Comparison of ENCODE assay signal across 19 mouse cellular contexts in genomic region chr3:28372459-28372858, GRCm38 (mm10).
DNase-seq lines count a peak whose midpoint lies in the region; ATAC-seq and TF ChIP-seq lines count a peak whose summit lies in the region.
"Had no signal": no experiment of that assay in that cellular context is flagged by ENCODE, and none has a peak within 500 bp of the region (broad histone marks: within the 10 kb centered on the region; RNA-seq: fewer than 3 reads in every experiment).

No protein-coding gene starts in this region.

- peak overlapping the region; percentile 73 for H3K27ac ChIP-seq in heart, adult 2 months
- H3K27ac ChIP-seq in heart, embryonic 11.5 days (ENCODE audit: low read depth, low read length) = no peak overlapping the region
- H3K27ac ChIP-seq: heart, embryonic 10.5 days; hindbrain, embryonic 12.5 days; hindbrain, embryonic 15.5 days had no signal

- peaks cover 6% of the 10 kb centered on the region for H3K4me1 ChIP-seq in heart, adult 2 months (ENCODE audit: control insufficient read depth, insufficient read depth, low read length)
- no peaks in the 10 kb centered on the region for H3K4me1 ChIP-seq in heart, embryonic 11.5 days (ENCODE audit: control insufficient read depth, insufficient read depth, low read length)
- H3K4me1 ChIP-seq: heart, embryonic 10.5 days; hindbrain, embryonic 12.5 days; hindbrain, embryonic 15.5 days had no signal

- H3K4me2 ChIP-seq in heart, embryonic 11.5 days = no peak overlapping the region
- H3K4me2 ChIP-seq: hindbrain, embryonic 12.5 days; hindbrain, embryonic 15.5 days had no signal

- no peak for ATAC-seq in heart, embryonic 11.5 days (replicated peaks; ENCODE audit: insufficient number of reproducible peaks, low FRiP score, low TSS enrichment)
- ATAC-seq: forebrain, embryonic 14.5 days; forebrain, postnatal 0 days; intestine, postnatal 0 days; Patski had no signal

- no peak for TF ChIP-seq CTCF in heart, adult 2 months (IDR thresholded peaks at IDR 0.05)

- no peak overlapping the region for H3K9ac ChIP-seq in heart, adult 2 months (ENCODE audit: low read depth, low read length)
- H3K9ac ChIP-seq in heart, embryonic 11.5 days (ENCODE audit: low read depth, low read length) = no peak overlapping the region
- H3K9ac ChIP-seq: forebrain, postnatal 0 days; hindbrain, embryonic 12.5 days; hindbrain, embryonic 15.5 days had no signal

- DNase-seq in heart, adult 2 months = no peak
- DNase-seq in lung, postnatal 36 days = peak; percentile 51
- DNase-seq in lung, postnatal 14 days = no peak
- peak; percentile 60 for DNase-seq in brain, adult 2 months (ENCODE audit: low read depth, low spot score)
- DNase-seq in ovary, postnatal 10 days (ENCODE audit: low spot score) = no peak
- DNase-seq: adrenal gland, postnatal 14 days; cerebellum, adult 11-12 months; cerebellum, adult 9-10 months; cerebellum, postnatal 14 days; forebrain, postnatal 0 days; gastrocnemius, postnatal 25 days; heart, adult 18-20 months had no signal

- no peaks in the 10 kb centered on the region for H3K27me3 ChIP-seq in heart, adult 2 months (ENCODE audit: control insufficient read depth, insufficient read depth, low read length)
- no peaks in the 10 kb centered on the region for H3K27me3 ChIP-seq in heart, embryonic 11.5 days (ENCODE audit: control insufficient read depth, insufficient read depth, low read length)
- H3K27me3 ChIP-seq: hindbrain, embryonic 12.5 days; hindbrain, embryonic 15.5 days; Patski had no signal

- no peaks in the 10 kb centered on the region for H3K9me3 ChIP-seq in heart, embryonic 11.5 days (replicated peaks; ENCODE audit: control insufficient read depth, low read length)
- H3K9me3 ChIP-seq: heart, embryonic 10.5 days; hindbrain, embryonic 12.5 days; hindbrain, embryonic 15.5 days had no signal

- no peak overlapping the region for H3K4me3 ChIP-seq in heart, adult 2 months
- no peak overlapping the region for H3K4me3 ChIP-seq in heart, embryonic 11.5 days (ENCODE audit: low read depth, low read length)
- H3K4me3 ChIP-seq: heart, embryonic 10.5 days; hindbrain, embryonic 12.5 days; hindbrain, embryonic 15.5 days had no signal

- TF ChIP-seq POLR2A in heart, adult 2 months (IDR thresholded peaks at IDR 0.05; ENCODE audit: insufficient read depth, low read depth, low read length) = no peak

- intact Hi-C loops in heart, adult 2 months (cut with DNase I) = loop anchor here (5.0 kb wide), 1 partner anchor 35 kb away; no protein-coding TSS in a partner anchor

- H3K36me3 ChIP-seq in heart, adult 2 months (ENCODE audit: control insufficient read depth, insufficient read depth, low read length) = peaks cover 6% of the 10 kb centered on the region
- no peaks in the 10 kb centered on the region for H3K36me3 ChIP-seq in heart, embryonic 11.5 days (ENCODE audit: control insufficient read depth, insufficient read depth, low read length)
- H3K36me3 ChIP-seq: heart, embryonic 10.5 days; hindbrain, embryonic 12.5 days; hindbrain, embryonic 15.5 days had no signal

- TF ChIP-seq EP300 in heart, adult 2 months (IDR thresholded peaks at IDR 0.05; ENCODE audit: insufficient read depth, low read depth, low read length) = no peak

- H3K79me2 ChIP-seq in heart, adult 2 months (replicated peaks; ENCODE audit: control insufficient read depth, insufficient read depth, low read length) = no peaks in the 10 kb centered on the region

- 88% methylated on average over 2 of the region's 2 CpGs for WGBS in heart, adult 2 months
- WGBS in heart, embryonic 11.5 days (ENCODE audit: insufficient replicate concordance) = 80% methylated on average over 2 of the region's 2 CpGs

Comparison
In these comparisons a context has a peak if more than half of its experiments do, and no peak if none do; other contexts are left out.
1. DNase-seq: peak in lung, postnatal 36 days (single experiment) and brain, adult 2 months (single experiment); none in heart, adult 2 months (0 of 2), lung, postnatal 14 days (single experiment) and ovary, postnatal 10 days (single experiment).